Comparison of ENCODE assay signal across 8 mouse cellular contexts in the genomic region with DNA sequence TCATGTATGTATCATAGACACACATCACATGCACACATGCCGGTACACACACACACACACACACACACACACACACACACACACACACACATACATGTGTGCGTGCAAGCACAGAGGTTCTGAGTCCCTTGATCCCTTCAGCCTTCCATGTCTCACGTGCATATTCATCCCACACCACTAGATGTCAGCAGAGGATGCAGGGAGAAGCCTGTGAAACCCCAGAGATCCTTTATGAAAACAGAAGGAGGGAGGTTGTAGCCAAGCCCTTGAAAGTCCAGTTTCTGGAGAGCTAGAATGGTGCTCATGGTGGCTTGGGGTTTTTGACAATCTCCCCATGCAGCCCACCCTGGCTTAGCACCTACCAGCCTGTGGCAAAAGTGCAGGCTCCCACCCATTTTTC.
DNase-seq lines count a peak whose midpoint lies in the region; ATAC-seq and TF ChIP-seq lines count a peak whose summit lies in the region.
"Not testable (repeated sequence)": the region's sequence is repeated elsewhere in the genome, so short reads cannot be mapped to it uniquely, and the experiment has no call there.

No protein-coding gene starts in this region.

- not testable (repeated sequence) for H3K27ac ChIP-seq in forebrain, embryonic 10.5 days; heart, postnatal 0 days (ENCODE audit: low read depth); liver, adult 2 months (replicated peaks; ENCODE audit: insufficient read depth, low read depth, low read length); neural tube, embryonic 11.5 days (ENCODE audit: low read depth, low read length); testis, adult 2 months (ENCODE audit: control insufficient read depth, insufficient read depth, low read depth, low read length)

- not testable (repeated sequence) for H3K4me1 ChIP-seq in forebrain, embryonic 10.5 days; heart, postnatal 0 days (ENCODE audit: control insufficient read depth, insufficient read depth); liver, adult 2 months (ENCODE audit: control insufficient read depth, insufficient read depth, low read length); neural tube, embryonic 11.5 days (ENCODE audit: control insufficient read depth, insufficient read depth, low read length); testis, adult 2 months (ENCODE audit: control insufficient read depth, insufficient read depth, low read length)

- 44% methylated on average over 3 of the region's 3 CpGs for WGBS in forebrain, embryonic 10.5 days
- 16% methylated on average over 3 of the region's 3 CpGs for WGBS in heart, postnatal 0 days
- WGBS in liver, adult 2 months, result 28% methylated on average over 3 of the region's 3 CpGs
- 55% methylated on average over 3 of the region's 3 CpGs for WGBS in neural tube, embryonic 11.5 days

- not testable (repeated sequence) for H3K4me3 ChIP-seq in forebrain, embryonic 10.5 days; heart, postnatal 0 days (ENCODE audit: low read depth, low read length); liver, adult 2 months (ENCODE audit: insufficient read depth, low read depth, low read length); neural tube, embryonic 11.5 days (ENCODE audit: low read depth, low read length); testis, adult 2 months (ENCODE audit: control insufficient read depth, low read depth, low read length)

- H3K9ac ChIP-seq in heart, postnatal 0 days (replicated peaks; ENCODE audit: low read depth, low read length); liver, adult 2 months (ENCODE audit: low read depth, low read length); neural tube, embryonic 11.5 days (ENCODE audit: low read length): not testable (repeated sequence)

- H3K9me3 ChIP-seq in forebrain, embryonic 10.5 days; heart, postnatal 0 days (replicated peaks; ENCODE audit: control insufficient read depth, low read length); neural tube, embryonic 11.5 days (ENCODE audit: control insufficient read depth, low read length): not testable (repeated sequence)

- H3K79me2 ChIP-seq in liver, adult 2 months (ENCODE audit: control insufficient read depth, insufficient read depth, low read length), result not testable (repeated sequence)

- TF ChIP-seq EP300 in heart, postnatal 0 days (IDR thresholded peaks at IDR 0.05; ENCODE audit: low read depth), result not testable (repeated sequence)

- peak; percentile 65 for DNase-seq in CD4-positive, CD25-positive, alpha-beta regulatory T cell, adult 2 months (ENCODE audit: low read depth, low spot score)
- peak; percentile 1 for DNase-seq in c-Kit-negative CD71-positive TER-119-positive erythroid progenitor cells, embryonic 14.5 days (ENCODE audit: low read depth, low spot score)
- peak; percentile 21 for DNase-seq in forebrain, embryonic 10.5 days (ENCODE audit: extremely low spot score, low spot score)
- peak; percentile 10 for DNase-seq in heart, postnatal 0 days (ENCODE audit: low spot score)
- DNase-seq in kidney, postnatal 10 days, result peak; percentile 89
- DNase-seq in liver, adult 2 months (ENCODE audit: extremely low read depth, low read depth, low spot score), result peak; percentile 13
- DNase-seq in neural tube, embryonic 11.5 days (ENCODE audit: low spot score), result peak; percentile 36

- H3K36me3 ChIP-seq in forebrain, embryonic 10.5 days (replicated peaks); heart, postnatal 0 days (replicated peaks; ENCODE audit: control insufficient read depth, insufficient read depth, low read length); liver, adult 2 months (ENCODE audit: control insufficient read depth, insufficient read depth, low read length); neural tube, embryonic 11.5 days (ENCODE audit: control insufficient read depth, insufficient read depth, low read length); testis, adult 2 months (ENCODE audit: control insufficient read depth, insufficient read depth, low read length): not testable (repeated sequence)

- H3K27me3 ChIP-seq in forebrain, embryonic 10.5 days (ENCODE audit: poor library complexity, severe bottlenecking); heart, postnatal 0 days (ENCODE audit: control insufficient read depth, insufficient read depth, low read length); liver, adult 2 months (ENCODE audit: control insufficient read depth, insufficient read depth, low read length); neural tube, embryonic 11.5 days (ENCODE audit: control insufficient read depth, insufficient read depth, low read length); testis, adult 2 months (ENCODE audit: control insufficient read depth, insufficient read depth, low read length): not testable (repeated sequence)

- peak; percentile 78 for ATAC-seq in heart, postnatal 0 days (ENCODE audit: insufficient read depth, low read depth)
- ATAC-seq in neural tube, embryonic 11.5 days (ENCODE audit: insufficient read depth, low FRiP score, low TSS enrichment), result peak; percentile 31; the same call in 1 of the 2 replicates

- not testable (repeated sequence) for TF ChIP-seq POLR2A in liver, adult 2 months (IDR thresholded peaks at IDR 0.05; ENCODE audit: extremely low read depth, insufficient read depth, low read length); testis, adult 2 months (IDR thresholded peaks at IDR 0.05; ENCODE audit: control insufficient read depth, low read depth, low read length)

- peak; percentile 68 for TF ChIP-seq CTCF in heart, postnatal 0 days (IDR thresholded peaks at IDR 0.05; ENCODE audit: low read depth)
- TF ChIP-seq CTCF in liver, adult 2 months (IDR thresholded peaks at IDR 0.05; ENCODE audit: low read depth, low read length), result peak; percentile 25; the same call in 1 of the 2 replicates
- peak; percentile 19; the same call in 1 of the 2 replicates for TF ChIP-seq CTCF in testis, adult 2 months (IDR thresholded peaks at IDR 0.05; ENCODE audit: control insufficient read depth, insufficient read depth, insufficient replicate concordance, low read depth, low read length)

- H3K4me2 ChIP-seq in heart, postnatal 0 days (ENCODE audit: low read depth, low read length); neural tube, embryonic 11.5 days (ENCODE audit: low read depth): not testable (repeated sequence)

Comparison
In these comparisons a context has a peak if more than half of its experiments do, and no peak if none do; other contexts are left out.
1. DNase-seq: peak in every context shown above with its lines; median percentile 89 in kidney, postnatal 10 days; 65 in CD4-positive, CD25-positive, alpha-beta regulatory T cell, adult 2 months; 36 in neural tube, embryonic 11.5 days; 21 in forebrain, embryonic 10.5 days; 13 in liver, adult 2 months; 10 in heart, postnatal 0 days; 1 in c-Kit-negative CD71-positive TER-119-positive erythroid progenitor cells, embryonic 14.5 days.